Mouse (Mus musculus) natural killer cell, adult 2 months (primary cell): ENCODE data around the gene Olfr763.
"Not testable (repeated sequence)": the region's sequence is repeated elsewhere in the genome, so short reads cannot be mapped to it uniquely, and the experiment has no call there.

ENCODE experiments used
- DNase-seq, 2 experiments: peaks; one replicate each; pipeline ENCODE4 v3.0.0; 2022; ENCODE audit warnings: low spot score in 2 of 2

The Olfr763 gene

DNA sequence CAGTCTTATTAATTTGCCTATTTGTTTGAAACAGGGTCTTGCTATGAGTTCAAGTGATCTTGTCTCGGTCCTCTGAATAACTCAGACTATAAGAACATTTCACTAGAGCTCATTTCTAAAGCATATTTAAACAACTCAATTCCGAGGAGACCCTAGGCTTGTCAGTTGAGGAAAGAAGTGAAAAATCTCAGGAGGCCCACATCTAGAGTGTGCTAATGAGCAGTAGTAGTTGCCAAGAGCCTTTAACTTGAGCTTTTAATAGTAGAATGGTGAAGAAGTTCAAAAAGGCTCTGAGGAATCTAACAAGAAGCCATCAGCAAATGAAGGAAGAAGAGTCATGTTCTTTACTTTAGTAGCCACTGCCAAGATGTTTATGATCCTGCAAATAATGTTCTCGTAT, 29.2 kb downstream of the Olfr763 start, which contains the start of gene Olfr764-ps1:
Gene Olfr764-ps1, minus strand, starts transcription at position 101 of the 400 bp plus-strand sequence.
- DNase-seq = no peak

GRCm38 (mm10) chr10:129049898-129050297, 39.3 kb downstream of the Olfr763 start, which contains the start of gene Olfr765:
TSS of gene Olfr765 (minus strand) at chr10:129049998.
- not testable (repeated sequence) for DNase-seq
